Mouse (Mus musculus) embryonic facial prominence, embryonic 14.5 days (tissue): ENCODE data around the gene 5730480H06Rik. TPM values are rescaled to one million over a fixed set of nuclear protein-coding genes. Genes with fewer than 3 reads are reported as not detected.
A peak's percentile ranks its signal among the peaks of the same experiment; 100 is the strongest.

ENCODE experiments used
- ATAC-seq: fragments of 200-750 bp; cut with Nextera tagmentation; 2 replicates; pipeline ENCODE4 v1.8.0; 2017; ENCODE audit warnings: low read depth, moderate number of reproducible peaks, moderate TSS enrichment
- DNase-seq: peaks from one replicate; pipeline ENCODE4 v3.0.0-alpha.2; 2015; ENCODE audit warnings: low spot score
- H3K27ac ChIP-seq: fragments of 300-500 bp; sonication (generic); replicated peaks from 2 replicates; pipeline ENCODE4 v1.5.1; 2014; ENCODE audit warnings: low read depth, mild to moderate bottlenecking, low read length, moderate library complexity
- H3K27me3 ChIP-seq: fragments of 300-500 bp; sonication (generic); replicated peaks from 2 replicates; pipeline ENCODE4 v1.6.1; 2014; ENCODE audit warnings: low read length; ENCODE audit not compliant: control insufficient read depth, insufficient read depth
- H3K36me3 ChIP-seq: fragments of 300-500 bp; sonication (generic); 2 replicates; pipeline ENCODE4 v1.6.1; 2014; ENCODE audit warnings: low read length, mixed read lengths; ENCODE audit not compliant: control insufficient read depth, insufficient read depth
- H3K4me1 ChIP-seq: fragments of 300-500 bp; sonication (generic); 2 replicates; pipeline ENCODE4 v1.6.1; 2014; ENCODE audit warnings: antibody characterized with exemption, low read length; ENCODE audit not compliant: control insufficient read depth, insufficient read depth
- H3K4me2 ChIP-seq: fragments of 300-500 bp; sonication (generic); 2 replicates; pipeline ENCODE4 v1.6.1; 2014; ENCODE audit warnings: low read depth, mild to moderate bottlenecking, low read length, moderate library complexity, mixed read lengths
- H3K4me3 ChIP-seq: fragments of 300-500 bp; sonication (generic); 2 replicates; pipeline ENCODE4 v1.5.1; 2014; ENCODE audit warnings: low read depth, mild to moderate bottlenecking, low read length
- H3K9ac ChIP-seq: fragments of 300-500 bp; sonication (generic); 2 replicates; pipeline ENCODE4 v1.6.1; 2014; ENCODE audit warnings: low read depth, mild to moderate bottlenecking, low read length, moderate library complexity, mixed read lengths
- H3K9me3 ChIP-seq: fragments of 300-500 bp; sonication (generic); 2 replicates; pipeline ENCODE4 v1.6.1; 2016; ENCODE audit warnings: low read length; ENCODE audit not compliant: control insufficient read depth
- WGBS: fragments of 180-500 bp; shearing (Covaris S2); extraction: QIAGEN DNeasy Blood & Tissue Kit; methylation state at CpG from one replicate; pipeline ENCODE4 v1.1.7; 2014; 5-methylcytosine and 5-hydroxymethylcytosine counted together
- polyA plus RNA-seq: library from polyadenylated mRNA; unstranded; fragments of >200 nt; fragmentation: Nextera tagmentation; extraction: Ambion mirVana; gene quantifications from 2 replicates; pipeline ENCODE4 v1.2.1, GENCODE M21; 2014

Gene 5730480H06Rik
- polyA plus RNA-seq, 1 experiment from 2014 or later, result 23.2 TPM

DNA sequence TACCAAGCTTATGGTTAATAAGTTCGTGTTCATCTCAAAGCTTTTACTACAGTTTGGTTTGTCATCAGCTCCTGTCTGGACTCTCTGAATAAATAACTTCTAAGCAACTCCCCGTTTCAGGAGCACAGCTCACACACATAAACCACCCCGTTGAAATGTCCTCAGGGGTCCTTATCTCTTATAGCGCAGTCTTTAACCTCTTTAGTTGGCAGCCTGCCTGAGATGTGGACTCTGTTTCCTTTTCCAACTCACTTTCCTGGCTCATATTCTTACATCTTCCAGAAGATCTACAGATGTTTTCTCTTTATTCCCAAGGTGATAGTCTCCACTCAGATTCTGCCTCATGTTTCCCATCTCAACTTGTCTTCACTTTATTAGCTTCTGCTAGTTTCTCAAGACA is 80.5 kb downstream of the 5730480H06Rik start:
- WGBS, result 71% methylated on average over 4 of the region's 4 CpGs
- H3K36me3 ChIP-seq, result no peaks in the 10 kb centered on the region
- no peaks in the 10 kb centered on the region for H3K4me1 ChIP-seq
- H3K4me2 ChIP-seq, result no peak overlapping the region
- DNase-seq, result peak; percentile 55
- no peak overlapping the region for H3K4me3 ChIP-seq
- H3K9ac ChIP-seq, result no peak overlapping the region
- no peaks in the 10 kb centered on the region for H3K9me3 ChIP-seq
- H3K27me3 ChIP-seq, result no peaks in the 10 kb centered on the region
- ATAC-seq, result no peak
- no peak overlapping the region for H3K27ac ChIP-seq

- Histone ChIP-seq H3K9ac (no peak overlapping the region), H3K27ac (no peak overlapping the region), H3K36me3 (no peaks in the 10 kb centered on the region), H3K27me3 (no peaks in the 10 kb centered on the region), H3K4me1 (no peaks in the 10 kb centered on the region), H3K9me3 (no peaks in the 10 kb centered on the region), H3K4me2 (no peak overlapping the region), H3K4me3 (no peak overlapping the region)
- 62% methylated on average over 5 of the region's 5 CpGs for WGBS
- DNase-seq, result no peak
- ATAC-seq, result no peak
Measured at GRCm38 (mm10) chr5:48410348-48410747, 82.6 kb downstream of the 5730480H06Rik start.

DNA sequence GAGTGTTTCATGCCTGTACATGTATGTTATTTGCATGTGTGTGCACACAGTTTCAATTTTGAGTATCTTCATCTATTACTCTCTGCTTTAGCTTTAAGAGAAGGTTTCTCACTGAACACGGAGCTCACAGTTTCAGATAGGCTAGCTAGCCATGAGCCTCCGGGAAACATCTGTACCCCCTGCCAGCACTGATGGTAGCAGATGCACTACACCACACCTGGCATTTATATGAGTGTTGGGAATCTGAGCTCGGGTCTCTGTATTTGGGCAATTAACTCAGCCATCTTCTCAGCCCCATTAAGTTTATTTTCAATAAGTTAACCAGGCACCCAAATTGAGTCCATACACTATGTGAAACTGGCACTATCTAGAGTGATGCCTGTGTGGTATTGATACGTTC is 83.7 kb downstream of the 5730480H06Rik start:
- H3K27me3 ChIP-seq, result no peaks in the 10 kb centered on the region
- no peaks in the 10 kb centered on the region for H3K4me1 ChIP-seq
- 50% methylated on average over 4 of the region's 4 CpGs for WGBS
- no peaks in the 10 kb centered on the region for H3K9me3 ChIP-seq
- H3K27ac ChIP-seq, result no peak overlapping the region
- DNase-seq (no peak), ATAC-seq (no peak)
- H3K36me3 ChIP-seq, result no peaks in the 10 kb centered on the region
- H3K4me2 ChIP-seq, result no peak overlapping the region
- H3K9ac ChIP-seq, result no peak overlapping the region
- H3K4me3 ChIP-seq, result no peak overlapping the region

DNA sequence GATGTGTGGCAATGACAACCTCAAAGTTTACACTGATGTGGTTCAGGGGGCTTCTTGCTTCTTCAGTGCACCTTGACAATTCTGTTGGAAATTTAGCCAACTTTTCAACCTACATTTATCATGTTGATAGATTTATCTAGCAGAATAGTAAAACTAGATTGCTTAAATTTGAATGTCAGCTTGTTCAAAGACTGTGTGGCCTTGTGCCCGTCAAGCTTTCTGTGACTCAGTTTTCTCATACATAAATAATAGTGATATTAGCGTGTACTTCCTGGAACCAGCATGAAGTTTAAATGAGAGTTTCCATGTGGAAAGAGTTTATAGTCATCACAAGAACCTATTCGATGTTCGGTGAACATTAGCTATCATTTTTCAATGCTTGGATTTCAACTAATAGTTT is 84.5 kb downstream of the 5730480H06Rik start:
- Histone ChIP-seq H3K9ac (no peak overlapping the region), H3K27ac (no peak overlapping the region), H3K4me2 (no peak overlapping the region), H3K9me3 (no peaks in the 10 kb centered on the region), H3K4me3 (no peak overlapping the region), H3K27me3 (no peaks in the 10 kb centered on the region), H3K36me3 (no peaks in the 10 kb centered on the region), H3K4me1 (no peaks in the 10 kb centered on the region)
- no peak for DNase-seq
- WGBS, result 94% methylated on average over 4 of the region's 4 CpGs
- no peak for ATAC-seq

DNA sequence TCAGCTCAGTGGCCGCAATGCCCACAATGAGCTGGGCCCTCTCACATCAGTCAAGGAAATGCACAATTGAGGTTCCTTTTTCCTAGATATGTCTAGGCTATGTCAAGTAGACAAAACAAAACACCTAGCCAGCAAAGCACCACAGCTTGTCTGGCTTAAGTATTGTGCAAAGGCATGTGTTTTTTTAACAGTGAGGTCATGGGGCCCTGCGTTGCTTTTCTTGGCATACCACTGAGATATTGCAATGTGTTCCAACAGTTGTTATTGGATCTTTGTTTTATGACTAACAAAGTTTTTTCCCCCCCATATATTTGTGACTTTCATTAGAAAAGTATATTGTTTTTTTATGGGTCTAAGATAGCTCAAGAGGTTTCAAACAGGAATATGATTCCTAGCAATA is 92.0 kb downstream of the 5730480H06Rik start:
- Histone ChIP-seq H3K4me2 (no peak overlapping the region), H3K36me3 (no peaks in the 10 kb centered on the region), H3K9me3 (no peaks in the 10 kb centered on the region), H3K9ac (no peak overlapping the region), H3K4me1 (no peaks in the 10 kb centered on the region), H3K27ac (no peak overlapping the region), H3K4me3 (no peak overlapping the region), H3K27me3 (no peaks in the 10 kb centered on the region)
- ATAC-seq (no peak), DNase-seq (no peak)
- WGBS, result 80% methylated on average over 2 of the region's 2 CpGs

DNA sequence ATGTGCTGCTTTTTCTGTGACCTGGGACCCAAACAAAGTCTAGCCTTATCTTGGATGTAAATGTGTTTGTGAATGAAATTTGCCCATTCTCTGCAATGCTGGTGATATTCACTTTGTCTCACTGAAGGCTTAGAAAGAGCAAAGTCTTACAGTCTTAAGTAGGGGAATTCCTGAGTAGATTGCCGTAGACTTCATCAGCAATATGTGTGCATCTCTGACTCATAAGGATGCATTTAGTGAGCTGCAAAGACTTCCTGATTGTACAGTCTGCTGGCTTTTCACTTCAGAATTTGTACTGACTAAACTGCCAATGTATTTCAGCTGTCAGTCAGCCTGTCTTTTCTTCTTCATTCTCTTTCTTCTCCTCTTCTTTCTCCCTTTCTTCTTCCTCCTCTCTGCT is 94.2 kb downstream of the 5730480H06Rik start:
- ATAC-seq (no peak), DNase-seq (no peak)
- H3K4me2 ChIP-seq, result no peak overlapping the region
- H3K9me3 ChIP-seq, result no peaks in the 10 kb centered on the region
- no peak overlapping the region for H3K27ac ChIP-seq
- no peaks in the 10 kb centered on the region for H3K36me3 ChIP-seq
- H3K9ac ChIP-seq, result no peak overlapping the region
- 88% methylated on average over 1 of the region's 1 CpGs for WGBS
- H3K4me3 ChIP-seq, result no peak overlapping the region
- H3K4me1 ChIP-seq, result no peaks in the 10 kb centered on the region
- H3K27me3 ChIP-seq, result no peaks in the 10 kb centered on the region

DNA sequence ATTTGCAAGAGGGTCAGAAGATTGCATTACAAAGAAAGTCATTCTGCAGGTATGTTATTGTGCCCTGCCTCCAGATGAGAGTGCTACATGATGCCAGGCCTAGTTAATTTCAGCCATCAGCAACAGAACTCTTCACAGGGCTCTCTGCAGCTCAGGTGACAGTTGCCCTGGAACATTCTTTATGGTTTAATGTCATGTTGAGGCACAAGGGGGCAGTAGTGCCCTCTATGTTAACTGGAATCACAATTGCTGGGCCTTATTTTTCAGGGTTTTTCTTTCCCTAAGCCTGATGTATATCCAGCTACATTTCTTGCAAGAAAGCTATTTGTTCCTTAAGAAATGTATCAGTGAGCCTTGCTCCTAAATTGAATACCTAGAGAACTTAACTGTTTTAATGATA is 102.7 kb downstream of the 5730480H06Rik start:
- Histone ChIP-seq H3K4me1 (no peaks in the 10 kb centered on the region), H3K4me3 (no peak overlapping the region), H3K36me3 (no peaks in the 10 kb centered on the region), H3K27ac (no peak overlapping the region), H3K9me3 (no peaks in the 10 kb centered on the region), H3K4me2 (no peak overlapping the region), H3K27me3 (no peaks in the 10 kb centered on the region), H3K9ac (no peak overlapping the region)
- DNase-seq (peak; percentile 70), ATAC-seq (peak; percentile 44; the same call in 1 of the 2 replicates)

DNA sequence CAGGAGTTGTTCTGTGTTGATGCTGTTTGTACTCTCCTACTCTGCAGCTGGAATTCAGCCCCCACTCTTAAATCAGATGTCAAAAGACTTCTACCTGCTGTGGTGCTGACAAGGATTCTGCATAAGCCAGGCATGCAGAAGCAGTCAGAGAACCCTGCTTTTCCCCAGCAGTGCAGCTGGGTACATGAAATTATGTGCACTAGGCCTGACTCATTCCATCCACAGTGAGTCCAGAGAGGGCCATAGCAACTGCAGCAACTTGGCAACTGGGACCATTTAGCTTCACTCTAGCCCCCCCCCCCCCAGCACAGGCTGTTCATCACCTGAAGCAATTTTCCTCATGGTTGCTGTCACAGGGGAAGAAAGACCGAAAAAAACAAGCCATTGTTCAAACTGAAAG is 121.1 kb downstream of the 5730480H06Rik start:
- no peak overlapping the region for H3K27ac ChIP-seq
- H3K9me3 ChIP-seq, result no peaks in the 10 kb centered on the region
- no peaks in the 10 kb centered on the region for H3K36me3 ChIP-seq
- H3K4me1 ChIP-seq, result no peaks in the 10 kb centered on the region
- DNase-seq (no peak), ATAC-seq (no peak)
- H3K9ac ChIP-seq, result no peak overlapping the region
- no peak overlapping the region for H3K4me3 ChIP-seq
- 52% methylated on average over 1 of the region's 1 CpGs for WGBS
- no peaks in the 10 kb centered on the region for H3K27me3 ChIP-seq
- H3K4me2 ChIP-seq, result no peak overlapping the region

DNA sequence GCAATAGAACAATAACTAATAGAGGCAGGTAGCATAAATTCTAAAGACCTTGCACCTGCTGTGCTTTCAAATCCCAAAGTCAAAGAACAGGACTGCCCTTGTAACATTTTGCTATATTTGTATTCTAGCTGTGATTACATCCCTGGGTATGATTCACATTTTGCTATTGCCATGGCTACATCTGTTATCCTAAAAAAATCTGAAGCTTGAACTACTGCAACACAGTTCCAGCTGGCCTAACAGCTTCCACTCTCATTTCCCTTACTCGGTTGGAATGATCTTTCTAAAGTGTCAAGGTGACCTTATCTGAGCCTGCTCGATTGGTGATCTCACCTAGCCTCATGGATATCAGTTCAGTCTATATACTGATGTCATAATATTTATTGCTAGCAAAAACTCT is 132.5 kb downstream of the 5730480H06Rik start:
- 67% methylated on average over 2 of the region's 2 CpGs for WGBS
- no peaks in the 10 kb centered on the region for H3K9me3 ChIP-seq

More for the DNA sequence above, 132.5 kb downstream of the 5730480H06Rik start:
- H3K4me2 ChIP-seq, result no peak overlapping the region
- no peaks in the 10 kb centered on the region for H3K27me3 ChIP-seq
- H3K27ac ChIP-seq, result no peak overlapping the region
- H3K4me3 ChIP-seq, result no peak overlapping the region
- H3K9ac ChIP-seq, result no peak overlapping the region
- H3K4me1 ChIP-seq, result no peaks in the 10 kb centered on the region
- DNase-seq (no peak), ATAC-seq (no peak)
- no peaks in the 10 kb centered on the region for H3K36me3 ChIP-seq
